Mouse (Mus musculus): ENCODE measurements around the gene Garnl3. TPM values are rescaled to one million over a fixed set of nuclear protein-coding genes. Genes with fewer than 3 reads are reported as not detected.

Garnl3 gene
- total and polyA plus RNA-seq, 3 experiments, result 0.08 to 0.19 TPM; not detected in 1

GRCm38 (mm10) chr2:32962062-32962874 lies 169.2 kb downstream of the Garnl3 start:
- peak overlapping the region; percentile 78; the same call in 1 of the 2 replicates for H3K4me2 ChIP-seq (ENCODE audit: insufficient read depth, low read depth, poor library complexity, severe bottlenecking)
- H3K27me3 ChIP-seq (replicated peaks), result no peaks in the 10 kb centered on the region
- peaks cover 8 to 35% of the 10 kb centered on the region in 2 experiments for H3K4me1 ChIP-seq (ENCODE audit: control insufficient read depth in 1 of 2, insufficient read depth in 2 of 2)
- DNase-seq (ENCODE audit: extremely low read depth), result peak; percentile 35
- H3K9ac ChIP-seq (ENCODE audit: insufficient read depth, low read depth), result peak overlapping the region; percentile 100
- peak overlapping the region; percentile 82 to 97 (median 93) for H3K4me3 ChIP-seq (replicated peaks in 1 of 3; ENCODE audit: low read depth in 2 of 3, low read length in 2 of 3, poor library complexity in 1 of 3)
- peaks cover 34% of the 10 kb centered on the region for H3K79me2 ChIP-seq (replicated peaks; ENCODE audit: control insufficient read depth, extremely low read depth, insufficient read depth, poor library complexity, severe bottlenecking)
- no peak for TF ChIP-seq CTCF (conservative IDR thresholded peaks at IDR 0.05 in 1 of 2, IDR thresholded peaks at IDR 0.05 in 1 of 2; ENCODE audit: low read depth in 2 of 2, low read length in 2 of 2)
- TF ChIP-seq MXI1 (IDR thresholded peaks at IDR 0.05; ENCODE audit: low read depth, low read length), result no peak
- no peak for TF ChIP-seq ZMIZ1 (IDR thresholded peaks at IDR 0.05; ENCODE audit: low read depth, low read length)
- TF ChIP-seq RAD21 (IDR thresholded peaks at IDR 0.05; ENCODE audit: low read depth, low read length), result no peak
- TF ChIP-seq SIN3A (IDR thresholded peaks at IDR 0.05; ENCODE audit: low read length), result no peak
- no peak for TF ChIP-seq RCOR1 (conservative IDR thresholded peaks at IDR 0.05; ENCODE audit: low read depth, low read length)
- 0 out of 2 replicates have a peak, but pooled peaks have one; percentile 22 for TF ChIP-seq KAT2A (IDR thresholded peaks at IDR 0.05; ENCODE audit: insufficient replicate concordance, low read length)
- peak; percentile 65 for TF ChIP-seq POLR2AphosphoS2 (IDR thresholded peaks at IDR 0.05; ENCODE audit: low read depth, low read length)
- TF ChIP-seq NELFE (IDR thresholded peaks at IDR 0.05; ENCODE audit: low read depth, low read length), result 0 out of 2 replicates have a peak, but pooled peaks have one; percentile 15
- TF ChIP-seq MAZ (IDR thresholded peaks at IDR 0.05; ENCODE audit: low read depth, low read length), result no peak
- no peak for TF ChIP-seq MYC (IDR thresholded peaks at IDR 0.05; ENCODE audit: low read depth, low read length)
- peak; percentile 74; the same call in 1 of the 2 replicates for TF ChIP-seq CHD1 (IDR thresholded peaks at IDR 0.05; ENCODE audit: low read depth, low read length)
- 0 out of 2 replicates have a peak, but pooled peaks have one; percentile 2 for TF ChIP-seq BHLHE40 (IDR thresholded peaks at IDR 0.05; ENCODE audit: low read depth, low read length)
- peaks cover 27 to 50% of the 10 kb centered on the region in 2 experiments for H3K36me3 ChIP-seq (replicated peaks in 1 of 2; ENCODE audit: control insufficient read depth in 1 of 2, insufficient read depth in 1 of 2, low read length in 1 of 2)
- H3K9me3 ChIP-seq (replicated peaks; ENCODE audit: low read length), result no peaks in the 10 kb centered on the region
- peak overlapping the region; percentile 90 for H3K27ac ChIP-seq (ENCODE audit: insufficient read depth, low read depth)
- in situ Hi-C loops (cut with MboI; ENCODE audit: low pct_ligation_motif_present, low pct_unique_long_range_greater_than_20kb, low sequenced_read_pairs) (no loop called here), dilution Hi-C loops (cut with MboI; ENCODE audit: extremely low pct_ligation_motif_present, extremely low pct_unique_long_range_greater_than_20kb, low sequenced_read_pairs) (no loop called here)

DNA sequence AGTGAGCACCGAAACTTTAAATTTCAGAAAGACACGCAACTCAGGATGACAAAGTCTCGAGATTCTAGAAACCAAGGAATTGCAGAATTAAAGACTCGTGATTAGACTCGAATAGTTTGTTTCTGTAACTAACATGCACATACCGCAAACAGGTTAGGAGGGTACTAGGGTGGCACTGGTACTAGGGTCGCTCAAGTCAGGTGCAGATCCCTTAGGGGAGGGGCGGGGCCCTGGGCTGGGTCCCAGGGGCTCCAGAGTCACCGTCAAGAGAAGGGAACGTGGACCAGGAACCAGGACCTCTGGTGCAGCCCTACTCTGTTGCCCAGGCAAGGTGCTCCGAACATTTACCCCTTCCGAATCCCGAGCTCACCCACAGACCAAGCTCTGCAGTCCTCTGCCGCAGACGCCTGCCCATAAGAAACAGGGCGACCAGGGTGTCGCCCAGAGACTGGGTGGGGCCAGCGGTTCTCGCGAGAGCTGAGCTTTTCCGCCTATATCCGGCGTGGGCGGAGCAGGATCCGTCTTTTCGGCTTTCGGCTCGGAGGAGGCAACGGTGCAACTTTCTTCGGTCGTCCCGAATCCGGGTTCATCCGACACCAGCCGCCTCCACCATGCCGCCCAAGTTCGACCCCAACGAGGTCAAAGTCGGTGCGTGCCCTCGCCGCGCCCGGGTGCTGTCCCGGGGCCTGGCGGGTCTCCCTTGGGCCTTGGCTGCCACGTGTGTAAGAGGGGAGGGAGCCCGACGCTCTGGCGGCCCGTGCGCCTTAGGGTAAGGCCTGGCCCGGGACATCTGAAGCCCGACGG lies 170.1 kb downstream of the Garnl3 start, which contains the start of the genes Rpl12 and Lrsam1:
Gene Rpl12 (plus strand): TSS at position 368 of the 804 bp plus-strand sequence.
Gene Lrsam1 (minus strand): TSS at position 423 of the 804 bp plus-strand sequence.
- H3K27me3 ChIP-seq (replicated peaks), result no peaks in the 10 kb centered on the region
- H3K9me3 ChIP-seq (replicated peaks; ENCODE audit: low read length), result no peaks in the 10 kb centered on the region
- peak within 1 kb of the TSS; percentile 82 to 97 (median 93) for H3K4me3 ChIP-seq (replicated peaks in 1 of 3; ENCODE audit: low read depth in 2 of 3, low read length in 2 of 3, poor library complexity in 1 of 3)
- peaks cover 27 to 58% of the 10 kb centered on the region in 2 experiments for H3K36me3 ChIP-seq (replicated peaks in 1 of 2; ENCODE audit: control insufficient read depth in 1 of 2, insufficient read depth in 1 of 2, low read length in 1 of 2)
- peaks cover 34% of the 10 kb centered on the region for H3K79me2 ChIP-seq (replicated peaks; ENCODE audit: control insufficient read depth, extremely low read depth, insufficient read depth, poor library complexity, severe bottlenecking)
- H3K9ac ChIP-seq (ENCODE audit: insufficient read depth, low read depth), result peak within 1 kb of the TSS; percentile 100
- H3K27ac ChIP-seq (ENCODE audit: insufficient read depth, low read depth), result peak within 1 kb of the TSS; percentile 90
- dilution Hi-C loops (cut with MboI; ENCODE audit: extremely low pct_ligation_motif_present, extremely low pct_unique_long_range_greater_than_20kb, low sequenced_read_pairs) (no loop called here), in situ Hi-C loops (cut with MboI; ENCODE audit: low pct_ligation_motif_present, low pct_unique_long_range_greater_than_20kb, low sequenced_read_pairs) (no loop called here)
- peak; percentile 91 for DNase-seq (ENCODE audit: extremely low read depth)
- H3K4me1 ChIP-seq (ENCODE audit: control insufficient read depth in 1 of 2, insufficient read depth in 2 of 2), result peaks cover 8 to 35% of the 10 kb centered on the region in 2 experiments
- peak within 1 kb of the TSS; percentile 93 for H3K4me2 ChIP-seq (ENCODE audit: insufficient read depth, low read depth, poor library complexity, severe bottlenecking)
- TF ChIP-seq TBP (conservative IDR thresholded peaks at IDR 0.05; ENCODE audit: low read depth, low read length), result peak; percentile 97
- no peak for TF ChIP-seq IRF4 (IDR thresholded peaks at IDR 0.05; ENCODE audit: low read depth, low read length)
- TF ChIP-seq MYC (IDR thresholded peaks at IDR 0.05; ENCODE audit: low read depth, low read length), result peak; percentile 97
- TF ChIP-seq NELFE (IDR thresholded peaks at IDR 0.05; ENCODE audit: low read depth, low read length), result peak; percentile 98
- TF ChIP-seq POLR2A (IDR thresholded peaks at IDR 0.05; ENCODE audit: low read depth, low read length), result peak; percentile 99
- TF ChIP-seq MAZ (IDR thresholded peaks at IDR 0.05; ENCODE audit: low read depth, low read length), result peak; percentile 37; the same call in 1 of the 2 replicates
- no peak; the same call in 1 of the 2 replicates for TF ChIP-seq BHLHE40 (IDR thresholded peaks at IDR 0.05; ENCODE audit: low read depth, low read length)
- TF ChIP-seq ZC3H11A (IDR thresholded peaks at IDR 0.05; ENCODE audit: low read depth, low read length), result no peak
- TF ChIP-seq RCOR1 (conservative IDR thresholded peaks at IDR 0.05; ENCODE audit: low read depth, low read length), result no peak
- TF ChIP-seq ETS1 (conservative IDR thresholded peaks at IDR 0.05; ENCODE audit: low read depth, low read length), result no peak
- peak; percentile 85 for TF ChIP-seq KAT2A (IDR thresholded peaks at IDR 0.05; ENCODE audit: insufficient replicate concordance, low read length)
- no peak for TF ChIP-seq MAFK (IDR thresholded peaks at IDR 0.05; ENCODE audit: insufficient replicate concordance, low read length)
- TF ChIP-seq MEF2A (IDR thresholded peaks at IDR 0.05; ENCODE audit: borderline replicate concordance, low read depth, low read length), result no peak
- TF ChIP-seq PAX5 (IDR thresholded peaks at IDR 0.05; ENCODE audit: low read length), result no peak
- TF ChIP-seq JUN (IDR thresholded peaks at IDR 0.05; ENCODE audit: insufficient read depth, low read depth, low read length), result no peak
- TF ChIP-seq CHD1 (IDR thresholded peaks at IDR 0.05; ENCODE audit: low read depth, low read length), result no peak
- TF ChIP-seq ZNF384 (IDR thresholded peaks at IDR 0.05; ENCODE audit: low read depth, low read length), result no peak
- TF ChIP-seq GABPA (IDR thresholded peaks at IDR 0.05; ENCODE audit: insufficient replicate concordance, low read depth, low read length), result no peak
- no peak for TF ChIP-seq USF2 (conservative IDR thresholded peaks at IDR 0.05; ENCODE audit: low read depth, low read length)
- TF ChIP-seq CHD2 (IDR thresholded peaks at IDR 0.05; ENCODE audit: low read length), result peak; percentile 99
- TF ChIP-seq RAD21 (IDR thresholded peaks at IDR 0.05; ENCODE audit: low read depth, low read length), result no peak
- no peak; the same call in 1 of the 2 replicates for TF ChIP-seq UBTF (IDR thresholded peaks at IDR 0.05; ENCODE audit: low read depth, low read length)

All from CH12.LX (cell line).